Mouse (Mus musculus) neural tube, embryonic 13.5 days (tissue): ENCODE results near the gene Clps. TPM values are rescaled to one million over a fixed set of nuclear protein-coding genes. Genes with fewer than 3 reads are reported as not detected.

Experiments used
- ATAC-seq: fragments of 200-750 bp; cut with Nextera tagmentation; 2 replicates; pipeline ENCODE4 v1.8.0; 2017; ENCODE audit warnings: low read depth, mild to moderate bottlenecking, moderate TSS enrichment, moderate library complexity
- H3K27ac ChIP-seq: fragments of 300-500 bp; sonication (generic); replicated peaks from 2 replicates; pipeline ENCODE4 v1.5.1; 2015; ENCODE audit warnings: moderate library complexity, mild to moderate bottlenecking, inconsistent platforms
- H3K27me3 ChIP-seq: fragments of 300-500 bp; sonication (generic); 2 replicates; pipeline ENCODE4 v1.6.1; 2015; ENCODE audit warnings: mild to moderate bottlenecking, inconsistent platforms
- H3K36me3 ChIP-seq: fragments of 300-500 bp; sonication (generic); 2 replicates; pipeline ENCODE4 v1.6.1; 2015; ENCODE audit warnings: mild to moderate bottlenecking, inconsistent platforms
- H3K4me1 ChIP-seq: fragments of 300-500 bp; sonication (generic); replicated peaks from 2 replicates; pipeline ENCODE4 v1.6.1; 2015; ENCODE audit warnings: inconsistent platforms
- H3K4me2 ChIP-seq: fragments of 300-500 bp; sonication (generic); 2 replicates; pipeline ENCODE4 v1.6.1; 2015; ENCODE audit warnings: inconsistent platforms, mild to moderate bottlenecking, moderate library complexity
- H3K4me3 ChIP-seq: fragments of 300-500 bp; sonication (generic); 2 replicates; pipeline ENCODE4 v1.5.1; 2015; ENCODE audit warnings: mild to moderate bottlenecking, inconsistent platforms
- H3K9ac ChIP-seq: fragments of 300-500 bp; sonication (generic); 2 replicates; pipeline ENCODE4 v1.6.1; 2015; ENCODE audit warnings: moderate library complexity, mild to moderate bottlenecking, inconsistent platforms
- H3K9me3 ChIP-seq: fragments of 300-500 bp; sonication (generic); 2 replicates; pipeline ENCODE4 v1.6.1; 2016; ENCODE audit warnings: inconsistent platforms
- WGBS: fragments of 180-500 bp; shearing (Covaris S2); methylation state at CpG from one replicate; pipeline ENCODE4 v1.1.7; 2015; 5-methylcytosine and 5-hydroxymethylcytosine counted together
- polyA plus RNA-seq: library from polyadenylated mRNA; unstranded; fragments of >200 nt; fragmentation: Nextera tagmentation; extraction: Ambion mirVana; gene quantifications from 2 replicates; pipeline ENCODE4 v1.2.1, GENCODE M21; 2015

The Clps gene
- polyA plus RNA-seq: not detected in 2 replicates

GRCm38 (mm10) chr17:28560598-28560997 lies at the start of gene Clps:
TSS of gene Clps (minus strand) at chr17:28560766.
- H3K4me2 ChIP-seq: no peak within 1 kb of the TSS
- H3K9ac ChIP-seq: no peak within 1 kb of the TSS
- no peaks in the 10 kb centered on the region for H3K4me1 ChIP-seq
- H3K9me3 ChIP-seq: no peaks in the 10 kb centered on the region
- no peaks in the 10 kb centered on the region for H3K36me3 ChIP-seq
- no peak within 1 kb of the TSS for H3K4me3 ChIP-seq
- ATAC-seq: no peak
- no peaks in the 10 kb centered on the region for H3K27me3 ChIP-seq
- 90% methylated on average over 4 of the region's 4 CpGs for whole genome bisulfite sequencing
- no peak within 1 kb of the TSS for H3K27ac ChIP-seq

DNA sequence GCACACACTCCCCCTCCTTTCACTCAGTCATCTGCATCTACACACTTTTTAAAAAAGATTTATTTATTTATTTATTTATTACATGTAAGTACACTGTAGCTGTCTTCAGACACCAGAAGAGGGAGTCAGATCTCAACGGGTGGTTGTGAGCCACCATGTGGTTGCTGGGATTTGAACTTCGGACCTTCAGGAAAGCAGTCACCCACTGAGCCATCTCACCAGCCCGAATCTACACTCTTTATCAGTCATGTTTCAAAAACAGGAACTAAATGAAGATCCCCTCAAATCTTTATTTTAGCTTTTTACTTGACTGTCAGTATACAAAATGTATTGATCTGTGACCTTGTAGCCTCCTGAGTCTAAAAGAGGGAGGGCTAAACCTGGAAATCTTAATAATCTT lies 49.0 kb upstream of the Clps start:
- Histone ChIP-seq H3K9me3 (no peaks in the 10 kb centered on the region), H3K27me3 (no peaks in the 10 kb centered on the region), H3K9ac (no peak overlapping the region), H3K36me3 (peaks cover 40% of the 10 kb centered on the region), H3K4me2 (no peak overlapping the region), H3K4me3 (no peak overlapping the region), H3K4me1 (no peaks in the 10 kb centered on the region), H3K27ac (no peak overlapping the region)
- no peak for ATAC-seq
- WGBS: 85% methylated on average over 3 of the region's 3 CpGs

DNA sequence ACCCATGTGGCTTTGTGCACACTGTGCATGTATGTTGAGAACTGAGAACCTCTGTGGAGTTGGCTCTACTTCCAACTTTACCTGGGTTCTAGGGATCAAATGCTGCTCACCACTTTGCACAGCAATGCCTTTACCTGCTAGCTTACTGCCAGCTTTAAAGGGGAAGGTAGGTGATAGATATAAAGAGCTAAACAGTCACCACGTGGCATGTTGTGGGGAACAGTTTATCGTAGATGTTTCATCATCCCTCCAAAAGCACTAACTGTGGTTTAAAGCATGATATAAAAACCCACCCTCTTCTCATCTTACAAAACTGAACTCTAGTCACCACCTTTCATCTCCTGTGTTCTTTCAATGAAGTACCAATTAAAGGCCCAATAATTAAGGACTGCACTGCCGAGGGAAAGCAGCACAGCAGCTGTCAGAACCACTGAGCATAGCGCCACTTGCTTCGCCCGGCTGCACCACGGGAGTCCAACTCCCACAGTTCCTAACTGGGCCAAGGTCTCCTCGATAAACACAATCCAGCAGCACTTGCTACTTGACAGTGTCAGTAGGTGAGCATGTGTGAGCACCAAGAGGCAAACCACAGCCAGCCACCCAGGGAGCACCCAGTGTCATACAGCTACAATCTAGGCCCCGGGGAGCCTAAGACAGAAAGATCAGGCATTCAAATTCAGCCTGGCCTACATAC lies 41.1 kb upstream of the Clps start:
- no peaks in the 10 kb centered on the region for H3K27me3 ChIP-seq
- H3K4me2 ChIP-seq: no peak overlapping the region
- H3K36me3 ChIP-seq: peaks cover 94% of the 10 kb centered on the region
- no peaks in the 10 kb centered on the region for H3K4me1 ChIP-seq
- no peak overlapping the region for H3K9ac ChIP-seq
- no peaks in the 10 kb centered on the region for H3K9me3 ChIP-seq
- ATAC-seq: no peak
- no peak overlapping the region for H3K27ac ChIP-seq
- no peak overlapping the region for H3K4me3 ChIP-seq
- 79% methylated on average over 9 of the region's 9 CpGs for WGBS

GRCm38 (mm10) chr17:28600780-28601179 lies 40.2 kb upstream of the Clps start:
- H3K36me3 ChIP-seq: peaks cover 94% of the 10 kb centered on the region
- no peak overlapping the region for H3K4me2 ChIP-seq
- no peak overlapping the region for H3K27ac ChIP-seq
- no peaks in the 10 kb centered on the region for H3K27me3 ChIP-seq
- H3K9ac ChIP-seq: no peak overlapping the region
- WGBS: 92% methylated on average over 5 of the region's 5 CpGs
- no peak overlapping the region for H3K4me3 ChIP-seq
- H3K4me1 ChIP-seq: no peaks in the 10 kb centered on the region
- no peak for ATAC-seq
- no peaks in the 10 kb centered on the region for H3K9me3 ChIP-seq

DNA sequence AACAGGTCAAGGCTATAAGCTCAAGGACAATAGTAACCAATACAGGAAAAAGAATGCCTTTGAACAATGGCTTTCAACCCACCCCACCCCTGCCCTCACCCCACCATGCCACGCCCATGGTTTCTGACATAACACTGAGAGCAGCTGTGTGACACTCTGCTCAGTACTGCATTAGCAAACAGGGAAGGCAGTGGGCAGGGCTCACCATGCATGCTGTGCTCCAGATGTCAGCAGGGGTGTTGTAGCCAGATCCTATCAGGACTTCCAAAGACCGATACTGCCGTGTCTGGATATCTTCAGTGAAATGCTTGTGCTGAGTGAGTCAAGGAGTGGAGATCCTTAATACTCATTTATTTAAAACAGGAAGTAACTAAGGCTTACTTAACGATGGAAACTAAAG lies 33.4 kb upstream of the Clps start:
- H3K9me3 ChIP-seq: no peaks in the 10 kb centered on the region
- 80% methylated on average over 4 of the region's 4 CpGs for WGBS

GRCm38 (mm10) chr17:28592998-28593397 lies 32.4 kb upstream of the Clps start:
- Histone ChIP-seq H3K4me2 (no peak overlapping the region), H3K4me3 (no peak overlapping the region), H3K27me3 (no peaks in the 10 kb centered on the region), H3K9ac (no peak overlapping the region), H3K36me3 (peaks cover 93% of the 10 kb centered on the region), H3K4me1 (no peaks in the 10 kb centered on the region), H3K27ac (no peak overlapping the region), H3K9me3 (no peaks in the 10 kb centered on the region)
- WGBS: 22% methylated on average over 4 of the region's 4 CpGs
- peak; percentile 50; the same call in 1 of the 2 replicates for ATAC-seq

More for the DNA sequence above, 33.4 kb upstream of the Clps start:
- ATAC-seq: no peak
- H3K4me1 ChIP-seq: no peaks in the 10 kb centered on the region
- no peak overlapping the region for H3K27ac ChIP-seq
- no peak overlapping the region for H3K4me3 ChIP-seq
- no peaks in the 10 kb centered on the region for H3K27me3 ChIP-seq
- H3K4me2 ChIP-seq: no peak overlapping the region
- peaks cover 91% of the 10 kb centered on the region for H3K36me3 ChIP-seq
- no peak overlapping the region for H3K9ac ChIP-seq

DNA sequence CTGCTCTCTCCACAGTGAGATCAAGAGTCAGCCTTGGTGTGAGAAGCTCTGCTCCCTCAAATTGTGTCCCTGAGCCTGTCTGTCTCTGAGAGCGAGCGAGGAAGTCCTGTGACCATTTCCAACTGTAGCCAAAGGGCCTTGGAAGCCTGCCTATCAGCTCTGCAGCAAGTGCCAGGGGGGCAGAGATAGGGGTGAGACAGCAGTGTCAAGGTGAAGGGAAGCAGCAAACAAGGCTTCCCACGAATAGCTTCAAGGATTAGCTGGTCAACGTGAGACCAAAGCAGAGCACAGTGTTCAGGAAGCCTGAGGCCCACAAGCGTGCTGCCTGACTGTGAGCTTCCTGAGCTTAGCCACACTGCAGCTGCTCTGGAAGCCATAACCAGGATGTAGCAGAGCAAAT lies 30.9 kb upstream of the Clps start:
- Histone ChIP-seq H3K9ac (no peak overlapping the region), H3K27ac (no peak overlapping the region), H3K4me1 (no peaks in the 10 kb centered on the region), H3K9me3 (no peaks in the 10 kb centered on the region), H3K36me3 (peaks cover 84% of the 10 kb centered on the region), H3K4me2 (no peak overlapping the region), H3K4me3 (no peak overlapping the region), H3K27me3 (no peaks in the 10 kb centered on the region)
- WGBS: 96% methylated on average over 5 of the region's 5 CpGs
- no peak for ATAC-seq

DNA sequence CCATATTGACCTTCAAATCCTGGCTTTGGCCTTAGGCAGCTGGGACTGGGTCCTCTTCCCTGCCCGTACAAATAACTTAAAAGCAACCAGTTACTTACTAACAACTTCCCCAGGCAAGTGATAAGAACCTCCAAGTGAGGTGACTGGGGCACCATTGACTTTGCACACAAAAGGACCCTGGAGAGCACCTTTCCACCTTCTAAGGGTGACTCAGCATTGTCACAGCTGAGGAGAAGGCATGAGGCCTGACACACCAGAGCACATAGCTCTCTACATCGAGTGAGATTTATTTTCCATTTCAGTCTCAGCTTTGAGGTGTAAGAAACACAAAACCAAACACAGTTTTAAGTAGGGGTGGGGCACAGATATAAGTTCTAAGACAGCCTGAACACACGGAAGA lies 30.0 kb upstream of the Clps start:
- Histone ChIP-seq H3K36me3 (peaks cover 75% of the 10 kb centered on the region), H3K4me3 (no peak overlapping the region), H3K9ac (no peak overlapping the region), H3K9me3 (no peaks in the 10 kb centered on the region), H3K27ac (no peak overlapping the region), H3K4me1 (no peaks in the 10 kb centered on the region), H3K27me3 (no peaks in the 10 kb centered on the region), H3K4me2 (no peak overlapping the region)
- ATAC-seq: no peak
- WGBS: 90% methylated on average over 3 of the region's 3 CpGs

DNA sequence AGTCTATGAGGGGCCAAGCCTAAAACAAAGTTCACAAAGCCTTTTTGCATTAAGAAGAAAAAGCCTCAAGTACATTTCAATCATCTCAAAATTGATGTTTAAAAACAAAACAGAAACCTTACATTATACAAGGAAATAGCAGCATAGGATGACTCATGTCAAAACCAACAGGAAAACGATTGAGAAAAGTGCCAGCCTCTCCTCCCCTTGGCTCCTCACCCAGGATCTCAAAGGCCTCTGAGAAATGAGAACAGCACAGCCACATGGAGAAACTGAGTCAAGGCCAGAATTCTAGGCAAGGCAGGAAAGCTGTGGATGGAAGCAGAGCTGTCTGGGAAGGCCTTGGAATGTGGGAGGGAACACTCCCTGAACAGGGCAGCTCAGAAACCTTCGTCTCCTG lies 28.0 kb upstream of the Clps start:
- H3K4me2 ChIP-seq: no peak overlapping the region
- WGBS: 85% methylated on average over 2 of the region's 2 CpGs
- H3K9ac ChIP-seq: no peak overlapping the region
- no peaks in the 10 kb centered on the region for H3K4me1 ChIP-seq
- peaks cover 60% of the 10 kb centered on the region for H3K36me3 ChIP-seq
- H3K9me3 ChIP-seq: no peaks in the 10 kb centered on the region
- H3K4me3 ChIP-seq: no peak overlapping the region
- H3K27me3 ChIP-seq: no peaks in the 10 kb centered on the region
- ATAC-seq: no peak
- no peak overlapping the region for H3K27ac ChIP-seq

DNA sequence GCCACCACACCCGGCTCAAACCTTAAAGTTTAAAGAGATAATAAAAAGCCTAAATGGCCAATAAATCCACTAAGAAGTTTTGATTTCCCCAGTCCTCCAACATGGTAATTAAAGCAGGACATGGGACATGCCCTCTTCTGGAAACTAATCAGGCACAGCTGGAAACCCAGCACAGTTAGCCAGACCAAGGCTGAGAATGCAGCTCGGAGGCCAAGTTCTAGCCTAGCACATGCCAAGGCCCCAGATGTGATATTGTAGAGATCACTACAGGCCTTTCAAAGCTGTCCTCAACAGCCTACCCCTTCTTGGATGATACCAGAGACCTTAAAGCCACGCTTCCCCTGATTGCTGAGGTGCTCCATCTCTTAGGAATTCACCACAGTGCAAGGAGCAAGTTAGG lies 25.9 kb upstream of the Clps start:
- no peaks in the 10 kb centered on the region for H3K4me1 ChIP-seq
- no peaks in the 10 kb centered on the region for H3K9me3 ChIP-seq
- H3K9ac ChIP-seq: no peak overlapping the region
- no peak overlapping the region for H3K27ac ChIP-seq
- no peak overlapping the region for H3K4me2 ChIP-seq
- H3K36me3 ChIP-seq: peaks cover 39% of the 10 kb centered on the region
- H3K27me3 ChIP-seq: no peaks in the 10 kb centered on the region
- WGBS: 84% methylated on average over 3 of the region's 3 CpGs
- no peak overlapping the region for H3K4me3 ChIP-seq
- ATAC-seq: no peak

GRCm38 (mm10) chr17:28581056-28581455 lies 20.5 kb upstream of the Clps start:
- no peaks in the 10 kb centered on the region for H3K36me3 ChIP-seq
- H3K4me2 ChIP-seq: no peak overlapping the region
- peaks cover 8% of the 10 kb centered on the region for H3K4me1 ChIP-seq
- H3K9ac ChIP-seq: no peak overlapping the region
- ATAC-seq: no peak
- no peak overlapping the region for H3K27ac ChIP-seq
- peaks cover 3% of the 10 kb centered on the region for H3K27me3 ChIP-seq
- no peak overlapping the region for H3K4me3 ChIP-seq
- H3K9me3 ChIP-seq: no peaks in the 10 kb centered on the region
- 56% methylated on average over 2 of the region's 2 CpGs for WGBS

DNA sequence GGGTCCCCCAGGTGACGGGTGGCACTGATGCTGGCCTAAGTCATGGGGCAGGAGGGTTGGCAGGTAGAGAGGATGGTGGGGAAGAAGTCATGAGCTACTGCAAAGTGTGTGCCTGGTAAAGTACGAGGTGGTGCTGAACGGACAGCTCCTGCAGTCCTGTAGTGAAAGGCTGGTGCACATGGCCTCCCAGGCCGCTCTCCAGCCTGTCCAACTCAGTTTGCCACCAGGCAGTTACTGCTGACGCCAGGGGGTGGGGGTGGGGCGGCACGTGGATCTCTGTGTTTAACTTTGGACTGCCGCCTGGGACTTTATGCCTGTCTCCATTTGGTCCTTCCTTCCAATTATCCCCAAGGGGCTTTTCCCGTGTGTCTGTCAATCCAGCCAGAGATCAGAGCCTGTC lies 19.8 kb upstream of the Clps start:
- ATAC-seq: 0 out of 2 replicates have a peak, but pooled peaks have one; percentile 27
- Histone ChIP-seq H3K9me3 (no peaks in the 10 kb centered on the region), H3K27ac (no peak overlapping the region), H3K4me3 (no peak overlapping the region), H3K27me3 (peaks cover 3% of the 10 kb centered on the region), H3K36me3 (no peaks in the 10 kb centered on the region), H3K9ac (no peak overlapping the region), H3K4me1 (peaks cover 15% of the 10 kb centered on the region), H3K4me2 (no peak overlapping the region)
- 3% methylated on average over 9 of the region's 9 CpGs for WGBS
